Mouse (Mus musculus) small intestine, adult 2 months (tissue): ENCODE data around the gene Arntl. TPM values are rescaled to one million over a fixed set of nuclear protein-coding genes. Genes with fewer than 3 reads are reported as not detected.

ENCODE experiments used
- H3K27ac ChIP-seq: fragments of 200-500 bp; 2 replicates; pipeline ENCODE4 v1.5.1; 2012; ENCODE audit warnings: low read depth, low read length, control low read depth, inconsistent platforms; ENCODE audit not compliant: insufficient read depth
- H3K27me3 ChIP-seq: fragments of 200-500 bp; 2 replicates; pipeline ENCODE4 v1.6.1; 2012; ENCODE audit warnings: mild to moderate bottlenecking, moderate library complexity, low read length, inconsistent platforms; ENCODE audit not compliant: control insufficient read depth, insufficient read depth
- H3K36me3 ChIP-seq: fragments of 200-500 bp; 2 replicates; pipeline ENCODE4 v1.6.1; 2012; ENCODE audit warnings: mild to moderate bottlenecking, low read length, control low read depth, inconsistent platforms; ENCODE audit not compliant: control insufficient read depth, insufficient read depth
- H3K4me1 ChIP-seq: fragments of 200-500 bp; 2 replicates; pipeline ENCODE4 v1.6.1; 2012; ENCODE audit warnings: low read length, inconsistent platforms, mixed read lengths; ENCODE audit not compliant: control insufficient read depth, insufficient read depth, insufficient read length
- H3K4me3 ChIP-seq: fragments of 200-500 bp; 2 replicates; pipeline ENCODE4 v1.5.1; 2012; ENCODE audit warnings: low read depth, mild to moderate bottlenecking, control low read depth, inconsistent platforms, low read length, moderate library complexity
- CTCF ChIP-seq: fragments of 200-500 bp; IDR thresholded peaks from 2 replicates; pipeline ENCODE4 v1.5.1; 2012; ENCODE audit warnings: low read depth, mild to moderate bottlenecking, control low read depth, inconsistent platforms, low read length, moderate library complexity, mixed read lengths; ENCODE audit not compliant: insufficient replicate concordance, insufficient read length; ENCODE audit errors: extremely low read depth
- POLR2A ChIP-seq: fragments of 200-500 bp; IDR thresholded peaks from 2 replicates; pipeline ENCODE4 v1.6.1; 2012; ENCODE audit warnings: low read depth, mild to moderate bottlenecking, control low read depth, inconsistent platforms, low read length, moderate library complexity
- WGBS: fragments of 180-500 bp; shearing (Covaris S2); methylation state at CpG from one replicate; pipeline ENCODE4 v1.1.7; 2018; 5-methylcytosine and 5-hydroxymethylcytosine counted together
- polyA plus RNA-seq: library from polyadenylated mRNA; depleted of rRNA; stranded (reverse); fragments of >200 nt; gene quantifications from 2 replicates; pipeline ENCODE4 v1.2.3, GENCODE M21; 2012

Gene Arntl
- polyA plus RNA-seq, 1 experiment = 11.0 TPM

- peaks cover 24% of the 10 kb centered on the region; the same call in 1 of the 2 replicates for H3K4me1 ChIP-seq
- no peaks in the 10 kb centered on the region for H3K36me3 ChIP-seq
- peak overlapping the region; percentile 94 for H3K27ac ChIP-seq
- no peaks in the 10 kb centered on the region for H3K27me3 ChIP-seq
- no peak for TF ChIP-seq POLR2A
- TF ChIP-seq CTCF = no peak
- H3K4me3 ChIP-seq = no peak overlapping the region
- WGBS = 35% methylated on average over 6 of the region's 6 CpGs
Measured at GRCm38 (mm10) chr7:113178073-113178472, 29.2 kb upstream of the Arntl start.

- H3K27me3 ChIP-seq = no peaks in the 10 kb centered on the region
- TF ChIP-seq CTCF (no peak), POLR2A (no peak)
- no peaks in the 10 kb centered on the region for H3K36me3 ChIP-seq
- H3K4me1 ChIP-seq = peaks cover 34% of the 10 kb centered on the region; the same call in 1 of the 2 replicates
- WGBS = 79% methylated on average over 8 of the region's 8 CpGs
- H3K27ac ChIP-seq = no peak overlapping the region
- no peak overlapping the region for H3K4me3 ChIP-seq
Measured at GRCm38 (mm10) chr7:113183787-113184186, 23.5 kb upstream of the Arntl start.

GRCm38 (mm10) chr7:113185056-113185455 lies 22.2 kb upstream of the Arntl start:
- Histone ChIP-seq H3K4me1 (peaks cover 29% of the 10 kb centered on the region; the same call in 1 of the 2 replicates), H3K27ac (peak overlapping the region; percentile 34), H3K36me3 (no peaks in the 10 kb centered on the region), H3K4me3 (no peak overlapping the region), H3K27me3 (no peaks in the 10 kb centered on the region)
- TF ChIP-seq POLR2A = no peak
- no peak for TF ChIP-seq CTCF

- Histone ChIP-seq H3K27me3 (no peaks in the 10 kb centered on the region), H3K27ac (peak overlapping the region; percentile 65)
Measured at GRCm38 (mm10) chr7:113186041-113186800, 21.0 kb upstream of the Arntl start.

GRCm38 (mm10) chr7:113188091-113188490 lies 19.2 kb upstream of the Arntl start:
- no peak for TF ChIP-seq CTCF
- H3K36me3 ChIP-seq = no peaks in the 10 kb centered on the region
- H3K4me1 ChIP-seq = peaks cover 25% of the 10 kb centered on the region; the same call in 1 of the 2 replicates
- H3K27me3 ChIP-seq = no peaks in the 10 kb centered on the region
- H3K27ac ChIP-seq = no peak overlapping the region
- WGBS = 66% methylated on average over 2 of the region's 2 CpGs
- H3K4me3 ChIP-seq = no peak overlapping the region

More at GRCm38 (mm10) chr7:113186041-113186800, 21.0 kb upstream of the Arntl start:
- no peak for TF ChIP-seq POLR2A
- TF ChIP-seq CTCF = no peak
- Histone ChIP-seq H3K4me3 (no peak overlapping the region), H3K4me1 (peaks cover 25% of the 10 kb centered on the region; the same call in 1 of the 2 replicates), H3K36me3 (no peaks in the 10 kb centered on the region)
- 34% methylated on average over 10 of the region's 10 CpGs for WGBS

- Histone ChIP-seq H3K4me3 (no peak overlapping the region), H3K27me3 (no peaks in the 10 kb centered on the region), H3K27ac (no peak overlapping the region), H3K36me3 (no peaks in the 10 kb centered on the region), H3K4me1 (peaks cover 25% of the 10 kb centered on the region; the same call in 1 of the 2 replicates)
- TF ChIP-seq CTCF (no peak), POLR2A (no peak)
- WGBS = 78% methylated on average over 9 of the region's 9 CpGs
Measured at GRCm38 (mm10) chr7:113188566-113188965, 18.7 kb upstream of the Arntl start.

GRCm38 (mm10) chr7:113191787-113192186 lies 15.5 kb upstream of the Arntl start:
- Histone ChIP-seq H3K27me3 (no peaks in the 10 kb centered on the region), H3K36me3 (no peaks in the 10 kb centered on the region), H3K4me1 (peaks cover 5% of the 10 kb centered on the region; the same call in 1 of the 2 replicates), H3K27ac (no peak overlapping the region), H3K4me3 (no peak overlapping the region)
- TF ChIP-seq CTCF = no peak
- 69% methylated on average over 1 of the region's 1 CpGs for WGBS
